Mouse (Mus musculus): Measurements from ENCODE around the gene Tagap1. TPM values are rescaled to one million over a fixed set of nuclear protein-coding genes. Genes with fewer than 3 reads are reported as not detected.

Tagap1 gene
- polyA plus RNA-seq (2014; fragmentation: Illumina TruSeq; extraction: RNeasy Lipid Tissue Mini Kit (QIAGEN cat#74804)) = 9.1 TPM

DNA sequence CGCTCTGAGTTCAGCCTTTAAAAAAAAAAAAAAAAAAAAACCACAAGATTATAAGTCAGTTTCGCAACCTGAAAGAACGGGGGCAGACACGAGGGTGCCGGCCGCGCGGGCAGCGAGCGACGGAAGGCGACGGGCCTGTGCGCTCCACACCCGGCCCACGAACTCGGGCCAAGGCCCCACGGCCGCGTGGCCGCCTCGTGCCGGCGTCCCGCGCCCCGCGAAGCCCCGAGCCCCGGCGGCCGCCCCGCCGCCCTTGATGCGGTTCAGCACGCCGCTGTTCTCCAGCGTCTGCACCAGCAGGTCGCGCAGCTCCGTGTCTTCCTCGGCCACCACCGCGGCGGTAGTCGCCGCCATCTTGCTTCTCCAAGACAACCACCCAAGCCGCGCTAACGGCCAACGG is at the start of gene Tagap1:
Tagap1 (minus strand) TSS at position 381 of the 400 bp plus-strand sequence.

GRCm38 (mm10) chr17:6978287-6979248 is 17.6 kb upstream of the Tagap1 start, which contains the start of gene Gm49721:
Gm49721 (plus strand) TSS chr17:6978904.

DNA sequence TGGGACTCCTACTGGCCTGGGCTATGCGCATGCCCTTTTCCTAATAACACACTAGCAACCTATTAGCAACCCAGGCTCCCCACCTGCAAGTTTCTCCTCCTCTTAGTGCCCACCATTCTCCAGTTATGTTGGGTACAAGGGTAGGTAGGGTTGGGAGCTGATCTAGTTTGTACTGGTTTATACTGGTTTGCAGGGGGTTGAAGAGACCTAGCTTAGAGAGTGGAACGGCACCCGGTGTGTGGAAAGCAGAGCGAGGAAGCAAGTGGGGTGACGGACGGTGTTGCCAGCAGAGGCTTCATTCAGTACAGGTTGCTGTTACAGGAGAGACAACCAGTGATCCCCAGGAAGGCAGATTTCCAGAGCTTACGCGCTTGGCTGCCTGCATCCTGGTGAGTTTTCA is 9.4 kb upstream of the Tagap1 start, which contains the start of gene Rnaset2b:
Rnaset2b (plus strand) TSS at position 301 of the 400 bp plus-strand sequence.

DNA sequence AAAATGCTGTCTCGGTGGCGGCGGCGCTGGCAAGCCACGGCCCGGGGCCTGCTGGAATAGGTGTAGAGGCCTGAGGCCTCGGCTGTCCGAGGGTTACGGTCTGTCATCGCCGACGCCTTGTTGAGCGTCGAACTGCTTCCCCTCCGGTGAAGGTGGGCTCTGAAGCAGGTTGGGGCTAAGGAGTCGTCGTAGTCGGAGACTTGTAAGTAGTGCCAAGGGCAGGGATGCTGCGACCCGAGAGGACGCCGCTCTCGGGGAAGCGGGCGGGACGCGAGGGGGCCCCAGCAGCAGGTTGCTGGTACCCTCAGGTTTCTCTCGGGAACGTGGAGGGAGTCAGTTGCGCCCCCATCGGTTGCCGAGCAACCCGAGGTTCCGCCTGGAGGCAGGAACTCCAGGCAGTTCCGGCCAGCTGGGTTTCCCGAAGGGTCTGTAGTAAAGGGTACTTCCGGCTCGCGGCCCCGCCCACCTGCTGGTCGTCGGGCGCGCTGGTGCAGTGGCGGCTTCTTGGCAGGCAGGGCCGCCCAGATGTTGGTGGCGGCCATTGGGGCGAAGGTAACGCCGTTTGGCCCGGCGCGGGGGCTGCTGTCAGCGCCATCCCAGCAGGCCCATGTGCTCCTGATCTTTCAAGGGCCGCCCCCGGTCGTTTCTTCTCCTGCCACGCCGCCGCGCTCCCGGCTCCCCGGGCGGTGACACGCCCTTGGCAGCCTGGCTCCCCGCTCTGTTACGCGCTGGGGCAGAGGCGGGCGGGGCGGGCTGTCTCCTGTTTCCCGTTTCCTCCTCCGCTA is 12.8 kb downstream of the Tagap1 start, which contains the start of gene Rsph3b:
Rsph3b (minus strand) TSS at position 699 of the 785 bp plus-strand sequence.

Other genes with a start within 250 kb of the Tagap1 start
- gene Ezr, start 178.4 kb downstream of the Tagap1 start, polyA plus RNA-seq (2014; fragmentation: Illumina TruSeq; extraction: RNeasy Lipid Tissue Mini Kit (QIAGEN cat#74804)) = 67.2 TPM
- 48.9 TPM for gene Rsph3b, start 12.5 kb downstream of the Tagap1 start, polyA plus RNA-seq (2014; fragmentation: Illumina TruSeq; extraction: RNeasy Lipid Tissue Mini Kit (QIAGEN cat#74804))
- gene Rnaset2b, start 9.5 kb upstream of the Tagap1 start, polyA plus RNA-seq (2014; fragmentation: Illumina TruSeq; extraction: RNeasy Lipid Tissue Mini Kit (QIAGEN cat#74804)) = 378 TPM
- gene Gm49721, start 17.7 kb upstream of the Tagap1 start, polyA plus RNA-seq (2014; fragmentation: Illumina TruSeq; extraction: RNeasy Lipid Tissue Mini Kit (QIAGEN cat#74804)) = not detected
- not detected for gene Gm1604a, start 64.4 kb upstream of the Tagap1 start, polyA plus RNA-seq (2014; fragmentation: Illumina TruSeq; extraction: RNeasy Lipid Tissue Mini Kit (QIAGEN cat#74804))
- gene Rps6ka2, start 209.0 kb upstream of the Tagap1 start, polyA plus RNA-seq (2014; fragmentation: Illumina TruSeq; extraction: RNeasy Lipid Tissue Mini Kit (QIAGEN cat#74804)) = 6.8 TPM

Data from ovary, adult 10 weeks (tissue).